23 mouse cellular contexts compared by ENCODE assay signal in the genomic region with DNA sequence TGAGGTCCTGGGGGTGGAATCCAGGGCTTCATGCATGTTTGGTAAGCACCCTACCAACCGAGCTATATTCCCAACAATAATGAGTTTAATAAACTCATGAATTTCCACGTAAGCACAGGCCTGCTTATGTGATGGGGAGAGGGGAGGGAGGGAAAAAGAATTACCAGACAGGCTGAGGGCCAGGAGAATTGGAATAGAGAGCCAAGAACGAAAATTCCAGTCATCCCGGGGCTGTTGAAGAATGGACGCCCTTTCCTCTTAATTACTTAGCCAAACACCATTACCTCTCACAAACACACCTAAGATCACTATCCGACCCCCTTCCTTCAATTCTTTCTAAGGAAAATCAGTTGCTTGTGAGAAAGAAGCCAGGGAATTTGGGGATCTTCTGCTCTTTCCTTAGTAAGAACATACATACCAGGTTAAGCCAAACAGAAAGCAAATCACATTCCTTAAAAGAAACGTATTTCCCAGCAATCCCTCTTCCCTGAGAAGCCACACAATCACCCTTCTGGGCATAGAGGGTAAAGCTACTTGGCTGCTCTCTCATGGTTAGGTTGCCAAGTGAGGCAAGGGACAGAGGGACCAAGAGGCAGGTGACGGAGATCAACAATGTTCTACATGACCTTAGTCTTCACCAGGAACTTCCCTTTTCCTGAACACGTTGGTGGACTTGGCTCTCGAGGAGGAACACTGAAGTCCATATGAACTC. TPM values are rescaled to one million over a fixed set of nuclear protein-coding genes. Genes with fewer than 3 reads are reported as not detected.
DNase-seq lines count a peak whose midpoint lies in the region; ATAC-seq lines count a peak whose summit lies in the region.
"Had no signal": no experiment of that assay in that cellular context is flagged by ENCODE, and none has a peak within 500 bp of the region (broad histone marks: within the 10 kb centered on the region; RNA-seq: fewer than 3 reads in every experiment).

No protein-coding gene starts in this region.

- DNase-seq in heart, adult 11 months: peak; percentile 98
- DNase-seq in heart, postnatal 25 days (ENCODE audit: low spot score): no peak
- peak; percentile 20 for DNase-seq in Muller cell, postnatal 12 days (ENCODE audit: inconsistent ontology term)
- DNase-seq in adipocyte (ENCODE audit: low spot score): peak; percentile 57
- peak; percentile 71 to 74 for DNase-seq in heart, postnatal 10 days
- DNase-seq in forebrain, embryonic 14.5 days (ENCODE audit: low spot score): no peak
- no peak for DNase-seq in layer of hippocampus, adult 11-12 months (ENCODE audit: low spot score)
- DNase-seq: adrenal gland, postnatal 25 days; cerebellum, adult 2 months; kidney, adult 9 months; kidney, postnatal 25 days; left cerebral cortex, postnatal 4 days; lung, postnatal 4 days; spleen, adult 18-20 months; thymus, adult 18-20 months had no signal

- H3K4me3 ChIP-seq in forebrain, embryonic 14.5 days (ENCODE audit: low read depth, low read length): no peak overlapping the region
- H3K4me3 ChIP-seq: erythroblast, embryonic 14.5 days; hindbrain, embryonic 15.5 days; intestine, embryonic 15.5 days; lung, embryonic 15.5 days; neural tube, embryonic 15.5 days had no signal

- H3K9me3 ChIP-seq in forebrain, embryonic 14.5 days (replicated peaks; ENCODE audit: control insufficient read depth, low read length): no peaks in the 10 kb centered on the region
- H3K9me3 ChIP-seq: hindbrain, embryonic 15.5 days; intestine, embryonic 15.5 days; lung, embryonic 15.5 days; neural tube, embryonic 15.5 days had no signal

- no peak for ATAC-seq in forebrain, embryonic 14.5 days
- ATAC-seq: forebrain, embryonic 16.5 days; intestine, embryonic 15.5 days; midbrain, embryonic 16.5 days had no signal

- intact Hi-C loops in heart, postnatal 25 days (cut with DNase I): loop anchor here (2.0 kb wide), 2 partner anchors 46 to 70 kb away; no protein-coding TSS in a partner anchor
- intact Hi-C loops in heart, postnatal 10 days (cut with DNase I): no loop called here

- H3K4me1 ChIP-seq in forebrain, embryonic 14.5 days (ENCODE audit: control insufficient read depth, insufficient read depth, low read length): peaks cover 13% of the 10 kb centered on the region

- no peak overlapping the region for H3K9ac ChIP-seq in forebrain, embryonic 14.5 days (ENCODE audit: low read length)
- H3K9ac ChIP-seq: hindbrain, embryonic 15.5 days; intestine, embryonic 15.5 days; liver, embryonic 14.5 days; lung, embryonic 15.5 days; neural tube, embryonic 15.5 days had no signal

- no peak overlapping the region for H3K27ac ChIP-seq in forebrain, embryonic 14.5 days (ENCODE audit: low read depth, low read length)
- H3K27ac ChIP-seq: hindbrain, embryonic 15.5 days; intestine, embryonic 15.5 days; liver, embryonic 14.5 days; lung, embryonic 15.5 days; neural tube, embryonic 15.5 days had no signal

- no peaks in the 10 kb centered on the region for H3K27me3 ChIP-seq in forebrain, embryonic 14.5 days (replicated peaks; ENCODE audit: control insufficient read depth, insufficient read depth, low read length)
- H3K27me3 ChIP-seq: hindbrain, embryonic 15.5 days; intestine, embryonic 15.5 days; lung, embryonic 15.5 days; neural tube, embryonic 15.5 days had no signal

- 90% methylated on average over 10 of the region's 10 CpGs for WGBS in forebrain, embryonic 14.5 days

- no peaks in the 10 kb centered on the region for H3K36me3 ChIP-seq in forebrain, embryonic 14.5 days (ENCODE audit: control insufficient read depth, insufficient read depth, low read length)
- H3K36me3 ChIP-seq: hindbrain, embryonic 15.5 days; intestine, embryonic 15.5 days; lung, embryonic 15.5 days; neural tube, embryonic 15.5 days had no signal

- H3K4me2 ChIP-seq in forebrain, embryonic 14.5 days (ENCODE audit: low read length): no peak overlapping the region
- H3K4me2 ChIP-seq: hindbrain, embryonic 15.5 days; intestine, embryonic 15.5 days; lung, embryonic 15.5 days; neural tube, embryonic 15.5 days had no signal

RNA-seq across cellular contexts. Expression of gene Ablim1, which starts 48.2 kb away (rescaled TPM):
- total RNA-seq in heart, postnatal 25 days (2021): 100 to 1,000 TPM; 417 to 451 TPM
- total RNA-seq in heart, postnatal 10 days (2021): 100 to 1,000 TPM; 397 to 585 TPM
- polyA plus RNA-seq in forebrain, embryonic 14.5 days (2014; fragmentation: Nextera tagmentation; extraction: Ambion mirVana): 24.0 and 35.5 TPM in 2 replicates

Comparison
In these comparisons a context has a peak if more than half of its experiments do, and no peak if none do; other contexts are left out.
1. DNase-seq: peak in heart, adult 11 months (single experiment), Muller cell, postnatal 12 days (single experiment), adipocyte (single experiment) and heart, postnatal 10 days (2 of 2); none in heart, postnatal 25 days (single experiment), forebrain, embryonic 14.5 days (single experiment) and layer of hippocampus, adult 11-12 months (single experiment).